Mouse (Mus musculus) heart, embryonic 14.5 days (tissue): ENCODE measurements at regions not wholly inside any gene's neighbourhood (a gene's known extent, or its start where the extent isn't known, plus 50 kb on each side); places are given as distances from the start of the nearest gene placed in this dataset.

Experiments used
- ATAC-seq: fragments of 200-750 bp; cut with Nextera tagmentation; 2 replicates; pipeline ENCODE4 v1.8.0; 2017; ENCODE audit warnings: low read depth, moderate TSS enrichment; ENCODE audit not compliant: insufficient number of reproducible peaks, insufficient read depth, low FRiP score
- H3K27ac ChIP-seq, 2 experiments: fragments of 200-500 bp in 1 of 2; fragments of 300-500 bp in 1 of 2; sonication (generic) in 1 of 2; replicated peaks in 1 of 2; 2 replicates each; pipeline ENCODE4 v1.5.1; 2012 to 2014; ENCODE audit warnings: low read depth in 2 of 2, low read length in 2 of 2, control low read depth in 1 of 2, mild to moderate bottlenecking in 1 of 2, mixed read lengths in 1 of 2; ENCODE audit not compliant: control insufficient read depth in 1 of 2, insufficient read depth in 1 of 2
- H3K27me3 ChIP-seq: fragments of 300-500 bp; sonication (generic); 2 replicates; pipeline ENCODE4 v1.6.1; 2014; ENCODE audit warnings: mild to moderate bottlenecking, low read length, control low read depth; ENCODE audit not compliant: control insufficient read depth, insufficient read depth
- H3K36me3 ChIP-seq: fragments of 300-500 bp; sonication (generic); 2 replicates; pipeline ENCODE4 v1.6.1; 2014; ENCODE audit warnings: mild to moderate bottlenecking, control low read depth, low read length, mixed read lengths; ENCODE audit not compliant: control insufficient read depth, insufficient read depth
- H3K4me1 ChIP-seq, 2 experiments: fragments of 200-500 bp in 1 of 2; fragments of 300-500 bp in 1 of 2; sonication (generic) in 1 of 2; 2 replicates each; pipeline ENCODE4 v1.6.1; 2012 to 2014; ENCODE audit warnings: low read length in 2 of 2, control low read depth in 1 of 2, mixed read lengths in 1 of 2; ENCODE audit not compliant: control insufficient read depth in 2 of 2, insufficient read depth in 2 of 2
- H3K4me2 ChIP-seq: fragments of 300-500 bp; sonication (generic); 2 replicates; pipeline ENCODE4 v1.6.1; 2014; ENCODE audit warnings: mild to moderate bottlenecking, low read length
- H3K4me3 ChIP-seq, 2 experiments: fragments of 200-500 bp in 1 of 2; fragments of 300-500 bp in 1 of 2; sonication (generic) in 1 of 2; 2 replicates each; pipeline ENCODE4 v1.5.1; 2012 to 2014; ENCODE audit warnings: low read length in 2 of 2, mild to moderate bottlenecking in 2 of 2, control low read depth in 1 of 2, low read depth in 1 of 2, moderate library complexity in 1 of 2; ENCODE audit not compliant: control insufficient read depth in 1 of 2, insufficient read depth in 1 of 2
- H3K9ac ChIP-seq: fragments of 300-500 bp; sonication (generic); 2 replicates; pipeline ENCODE4 v1.6.1; 2014; ENCODE audit warnings: mild to moderate bottlenecking, low read length
- H3K9me3 ChIP-seq: fragments of 300-500 bp; sonication (generic); 2 replicates; pipeline ENCODE4 v1.6.1; 2016; ENCODE audit warnings: low read length, control low read depth; ENCODE audit not compliant: control insufficient read depth
- WGBS: fragments of 180-500 bp; shearing (Covaris S2); extraction: QIAGEN DNeasy Blood & Tissue Kit; methylation state at CpG from one replicate; pipeline ENCODE4 v1.1.7; 2014; 5-methylcytosine and 5-hydroxymethylcytosine counted together

- Histone ChIP-seq H3K27ac (no peak overlapping the region), H3K36me3 (no peaks in the 10 kb centered on the region), H3K27me3 (no peaks in the 10 kb centered on the region), H3K4me1 (no peaks in the 10 kb centered on the region), H3K9ac (no peak overlapping the region), H3K4me2 (no peak overlapping the region), H3K9me3 (no peaks in the 10 kb centered on the region), H3K4me3 (no peak overlapping the region)
- 58% methylated on average over 4 of the region's 4 CpGs for WGBS
- ATAC-seq: no peak
Observed at GRCm38 (mm10) chr16:85699329-85699728, 103.6 kb downstream of the Adamts1 start.

DNA sequence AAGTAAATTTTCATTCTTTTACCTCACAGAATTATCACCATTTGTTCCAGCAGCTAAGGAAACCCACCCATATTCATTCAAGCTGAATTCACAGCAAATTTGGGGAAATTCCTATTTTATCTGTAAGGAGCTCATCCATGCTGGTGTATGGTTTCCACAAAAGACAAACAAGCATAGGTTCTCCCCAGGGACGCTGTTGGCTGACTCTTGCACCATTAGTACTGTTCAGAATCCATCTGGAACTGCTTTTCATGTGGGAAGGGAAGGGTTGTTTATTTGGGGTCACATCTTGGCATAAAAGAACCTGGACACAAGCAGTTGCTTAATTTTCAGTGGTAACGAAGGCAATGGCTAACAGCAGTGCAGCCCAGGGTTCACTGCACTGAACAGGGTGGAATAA, 120.2 kb downstream of the Adamts1 start:
- Histone ChIP-seq H3K36me3 (no peaks in the 10 kb centered on the region), H3K27me3 (no peaks in the 10 kb centered on the region), H3K4me2 (no peak overlapping the region), H3K27ac (no peak overlapping the region), H3K4me1 (peaks cover 3 to 5% of the 10 kb centered on the region in 2 experiments; a peak in 3 of 4 replicates), H3K9me3 (no peaks in the 10 kb centered on the region), H3K4me3 (no peak overlapping the region), H3K9ac (no peak overlapping the region)
- ATAC-seq: no peak
- 83% methylated on average over 2 of the region's 2 CpGs for WGBS

DNA sequence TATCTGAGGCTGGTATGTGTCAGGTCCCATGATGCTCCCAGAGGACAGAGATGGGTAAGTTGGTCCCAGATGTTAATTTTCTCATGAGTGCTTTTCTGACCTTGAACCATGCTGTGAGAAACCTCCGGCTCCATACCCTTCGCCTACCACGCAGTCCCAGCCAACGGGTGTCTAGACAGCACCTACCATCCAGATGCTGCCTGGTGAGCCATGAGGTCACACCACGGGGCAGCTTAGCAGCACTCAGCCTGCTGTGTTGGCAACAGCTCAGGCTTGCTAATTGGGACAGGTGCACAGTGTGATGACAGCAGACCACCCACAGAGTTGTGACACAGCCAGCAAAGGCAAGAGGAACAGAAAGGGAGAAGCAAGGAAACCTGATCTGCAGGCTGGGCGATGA, 122.6 kb downstream of the Adamts1 start:
- Histone ChIP-seq H3K4me3 (no peak overlapping the region), H3K4me2 (no peak overlapping the region), H3K36me3 (no peaks in the 10 kb centered on the region), H3K4me1 (peaks cover 3 to 5% of the 10 kb centered on the region in 2 experiments; a peak in 3 of 4 replicates), H3K9ac (no peak overlapping the region), H3K27ac (no peak overlapping the region), H3K27me3 (no peaks in the 10 kb centered on the region), H3K9me3 (no peaks in the 10 kb centered on the region)
- ATAC-seq: no peak
- WGBS: 27% methylated on average over 6 of the region's 6 CpGs

GRCm38 (mm10) chr16:85678781-85679180, 124.1 kb downstream of the Adamts1 start:
- no peaks in the 10 kb centered on the region for H3K27me3 ChIP-seq
- 40% methylated on average over 1 of the region's 1 CpGs for WGBS
- no peak overlapping the region for H3K9ac ChIP-seq
- H3K36me3 ChIP-seq: no peaks in the 10 kb centered on the region
- no peaks in the 10 kb centered on the region for H3K9me3 ChIP-seq
- no peak overlapping the region for H3K4me2 ChIP-seq
- ATAC-seq: no peak
- no peak overlapping the region for H3K4me3 ChIP-seq
- H3K4me1 ChIP-seq: peaks cover 3 to 5% of the 10 kb centered on the region in 2 experiments; a peak in 3 of 4 replicates
- no peak overlapping the region for H3K27ac ChIP-seq

DNA sequence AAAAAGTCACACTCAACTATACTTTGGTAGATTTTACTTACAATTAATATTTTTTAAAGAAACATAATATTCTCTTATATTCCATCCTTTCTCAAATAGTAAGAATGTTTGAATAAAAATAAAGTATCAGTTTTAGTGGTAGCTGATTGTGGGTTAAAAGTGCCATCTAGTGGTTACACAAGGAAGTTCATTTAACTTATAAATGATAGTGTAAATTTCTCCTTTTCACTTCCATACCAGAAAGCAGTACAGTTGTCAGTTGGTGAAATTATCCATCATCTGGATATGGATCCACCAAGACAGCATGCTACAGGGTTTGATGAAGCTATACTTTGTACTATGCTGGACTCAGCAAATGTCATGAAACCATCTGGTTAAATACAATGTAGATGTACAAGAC, 124.7 kb downstream of the Adamts1 start:
- H3K36me3 ChIP-seq: no peaks in the 10 kb centered on the region
- no peak overlapping the region for H3K27ac ChIP-seq
- peaks cover 3 to 5% of the 10 kb centered on the region in 2 experiments; a peak in 3 of 4 replicates for H3K4me1 ChIP-seq
- ATAC-seq: no peak
- no peaks in the 10 kb centered on the region for H3K9me3 ChIP-seq
- H3K4me3 ChIP-seq: no peak overlapping the region
- no peaks in the 10 kb centered on the region for H3K27me3 ChIP-seq
- H3K4me2 ChIP-seq: no peak overlapping the region
- no peak overlapping the region for H3K9ac ChIP-seq

- Histone ChIP-seq H3K4me1 (peaks cover 3 to 5% of the 10 kb centered on the region in 2 experiments; a peak in 3 of 4 replicates), H3K27me3 (no peaks in the 10 kb centered on the region), H3K36me3 (no peaks in the 10 kb centered on the region), H3K9ac (no peak overlapping the region), H3K9me3 (no peaks in the 10 kb centered on the region), H3K27ac (no peak overlapping the region), H3K4me3 (no peak overlapping the region), H3K4me2 (peak overlapping the region; percentile 26; the same call in 1 of the 2 replicates)
- 34% methylated on average over 9 of the region's 9 CpGs for WGBS
- no peak for ATAC-seq
Observed at GRCm38 (mm10) chr16:85677027-85677426, 123.8 kb upstream of the Cyyr1 start.

- Histone ChIP-seq H3K27ac (no peak overlapping the region), H3K4me3 (no peak overlapping the region), H3K36me3 (no peaks in the 10 kb centered on the region), H3K27me3 (no peaks in the 10 kb centered on the region), H3K4me2 (no peak overlapping the region), H3K9me3 (no peaks in the 10 kb centered on the region), H3K9ac (no peak overlapping the region), H3K4me1 (no peaks in the 10 kb centered on the region)
- 79% methylated on average over 5 of the region's 5 CpGs for WGBS
- no peak for ATAC-seq
Observed at GRCm38 (mm10) chr16:85668767-85669166, 115.6 kb upstream of the Cyyr1 start.

DNA sequence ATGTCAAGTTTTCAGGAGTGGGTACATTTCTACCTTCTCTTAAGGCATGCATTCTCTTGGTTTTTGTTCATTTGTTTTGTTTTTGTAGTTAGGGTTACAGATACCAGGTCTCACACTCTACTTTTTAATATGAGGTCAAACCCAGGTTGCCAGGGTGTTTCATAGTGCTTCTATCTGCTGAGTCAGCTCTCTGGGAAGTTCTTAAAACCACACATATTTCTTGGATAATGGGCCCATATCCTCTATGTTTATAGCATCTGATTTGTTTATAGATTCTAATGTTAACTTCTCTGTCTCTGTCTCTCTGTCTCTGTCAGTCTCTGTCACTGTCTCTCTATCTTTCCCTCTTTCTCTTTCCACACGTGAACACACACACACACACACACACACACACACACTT, 114.6 kb upstream of the Cyyr1 start:
- no peak overlapping the region for H3K4me3 ChIP-seq
- no peaks in the 10 kb centered on the region for H3K27me3 ChIP-seq
- no peak for ATAC-seq
- no peaks in the 10 kb centered on the region for H3K9me3 ChIP-seq
- 42% methylated on average over 1 of the region's 1 CpGs for WGBS
- no peaks in the 10 kb centered on the region for H3K4me1 ChIP-seq
- H3K9ac ChIP-seq: no peak overlapping the region
- no peaks in the 10 kb centered on the region for H3K36me3 ChIP-seq
- no peak overlapping the region for H3K27ac ChIP-seq
- no peak overlapping the region for H3K4me2 ChIP-seq
